Mouse (Mus musculus) spleen, adult 18-20 months (tissue): ENCODE results near the gene Guca2a.
A peak's percentile ranks its signal among the peaks of the same experiment; 100 is the strongest.

Experiments used
- DNase-seq, 2 experiments: peaks; one replicate each; pipeline ENCODE4 v3.0.0; 2022; ENCODE audit warnings: mixed read lengths in 2 of 2

Gene Guca2a

GRCm38 (mm10) chr4:119642666-119643065 lies 5.2 kb downstream of the Guca2a start:
- no peak for DNase-seq

- DNase-seq, result no peak
Measured at GRCm38 (mm10) chr4:119657011-119657410, 19.5 kb downstream of the Guca2a start.

GRCm38 (mm10) chr4:119658246-119658645 lies 20.7 kb downstream of the Guca2a start:
- DNase-seq, result no peak

- no peak for DNase-seq
Measured at GRCm38 (mm10) chr4:119658731-119659130, 21.2 kb downstream of the Guca2a start, which contains the start of gene Guca2b. Gene Guca2b, minus strand, starts transcription at chr4:119658954.

DNA sequence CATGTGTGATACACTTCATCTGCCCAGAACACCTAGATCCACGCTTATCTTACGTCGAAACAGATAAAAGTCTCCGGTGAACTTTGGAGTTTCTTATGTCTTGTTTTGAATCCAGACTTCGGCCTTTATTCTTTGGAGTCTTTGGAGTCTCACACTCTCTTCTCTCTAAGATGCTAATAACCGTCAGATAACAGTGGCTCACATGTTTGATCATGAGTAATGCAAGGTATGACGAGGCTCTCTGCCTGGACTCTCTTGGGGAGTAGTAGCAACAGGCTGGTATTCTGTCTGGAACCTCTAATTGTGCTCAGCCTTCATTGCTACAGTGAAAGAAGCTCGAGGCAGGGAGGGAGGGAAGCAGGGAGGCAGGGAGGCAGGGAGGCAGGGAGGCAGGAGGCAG lies 22.5 kb downstream of the Guca2a start:
- DNase-seq, result no peak

GRCm38 (mm10) chr4:119662151-119662550 lies 24.6 kb downstream of the Guca2a start:
- DNase-seq, result no peak

DNA sequence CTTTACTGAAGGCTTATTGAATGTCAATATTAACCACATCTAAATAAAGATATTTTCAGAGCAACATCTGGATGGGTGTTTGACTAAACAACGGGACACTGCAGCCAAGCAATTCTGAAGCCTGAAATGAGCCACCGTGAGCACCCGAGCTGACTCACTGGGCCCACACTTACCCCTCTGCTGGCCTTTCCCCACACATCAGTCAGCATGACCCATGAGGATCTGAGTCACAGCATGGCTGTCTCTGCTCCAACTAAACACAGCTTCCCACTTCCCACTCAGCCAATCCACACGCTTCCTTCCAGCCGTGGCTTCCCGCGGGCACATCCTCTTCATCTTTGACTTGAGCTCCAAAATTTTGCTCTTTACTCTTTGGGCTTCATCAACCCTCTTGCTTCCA lies 25.5 kb downstream of the Guca2a start:
- no peak for DNase-seq

DNA sequence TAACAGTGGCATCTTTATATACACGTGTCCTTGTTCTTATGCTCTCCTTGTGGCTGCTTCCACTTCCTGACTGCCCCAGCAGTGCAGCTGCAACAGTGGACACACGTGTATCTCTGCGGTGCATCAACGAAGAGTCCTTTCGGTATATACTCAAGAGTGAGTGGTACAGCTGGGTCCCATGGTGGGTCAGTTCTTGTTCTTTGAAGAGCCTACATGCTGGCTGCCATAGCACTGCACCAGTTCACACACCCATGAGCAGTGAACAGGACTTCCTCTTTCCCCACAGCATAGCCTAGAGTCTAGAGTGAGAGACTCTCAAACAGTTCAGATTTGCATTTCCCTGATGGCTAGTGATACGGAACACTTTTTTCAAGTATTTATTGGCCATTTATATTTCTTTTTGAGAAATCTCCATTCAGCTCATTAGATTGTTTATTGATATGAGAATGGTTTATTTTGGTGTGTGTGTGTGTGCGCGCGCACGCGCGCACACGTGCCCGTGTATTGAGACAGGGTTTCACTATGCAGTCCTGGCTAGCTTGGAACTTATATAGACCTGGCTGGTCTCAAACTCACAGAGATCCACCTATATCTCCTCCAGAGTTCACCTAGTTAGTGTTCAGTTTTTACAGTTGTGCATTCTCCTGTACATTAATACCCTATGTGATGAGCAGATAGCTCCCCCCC lies 26.0 kb downstream of the Guca2a start:
- peak; percentile 26 to 36 for DNase-seq

- DNase-seq, result no peak
Measured at GRCm38 (mm10) chr4:119665166-119665565, 27.7 kb downstream of the Guca2a start.

GRCm38 (mm10) chr4:119666116-119666515 lies 28.6 kb downstream of the Guca2a start:
- DNase-seq, result no peak

- peak in 1 of 2 experiments; percentile 34 for DNase-seq
Measured at GRCm38 (mm10) chr4:119667454-119667853, 29.9 kb downstream of the Guca2a start.

GRCm38 (mm10) chr4:119668185-119668584 lies 30.7 kb downstream of the Guca2a start:
- DNase-seq, result no peak

DNA sequence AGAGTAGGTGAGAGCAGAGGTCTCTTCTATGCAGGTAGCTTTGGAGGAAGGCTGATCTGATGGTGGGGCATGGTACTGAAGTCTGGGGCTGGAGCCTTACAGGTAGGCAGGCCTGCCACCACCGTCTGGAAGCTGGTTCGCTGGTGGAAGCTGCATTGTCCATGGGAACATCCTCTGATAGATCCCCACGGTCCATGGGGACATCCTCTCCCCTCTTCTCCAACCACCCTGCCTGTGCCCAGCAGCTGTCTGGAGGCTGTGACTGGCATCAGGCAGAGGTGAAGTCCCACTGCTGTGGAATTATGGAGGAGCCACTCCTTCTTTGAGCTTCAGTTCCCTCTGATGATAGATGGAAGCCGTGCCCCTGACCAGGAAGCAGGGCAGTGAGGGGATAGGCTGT lies 31.1 kb downstream of the Guca2a start:
- DNase-seq, result no peak

GRCm38 (mm10) chr4:119669356-119670209 lies 32.1 kb downstream of the Guca2a start:
- DNase-seq, result peak; percentile 54 to 61

DNA sequence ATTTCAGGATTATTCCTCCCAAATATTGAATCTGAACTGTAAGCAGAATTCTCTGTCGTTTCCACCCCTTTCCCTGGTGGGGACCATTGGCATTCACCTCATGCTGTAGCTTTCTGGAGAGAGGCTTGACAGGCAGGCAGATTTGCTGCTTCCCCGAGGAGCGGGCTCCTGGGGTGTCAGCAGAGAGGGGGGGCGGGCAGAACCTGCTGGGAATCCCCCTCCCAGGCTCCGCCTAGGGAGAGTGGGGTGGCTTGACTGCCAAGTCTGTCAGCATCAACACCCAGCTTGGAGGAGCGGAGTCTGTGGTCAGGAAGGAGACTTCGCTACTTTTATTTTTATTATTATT lies 32.7 kb downstream of the Guca2a start:
- no peak for DNase-seq

GRCm38 (mm10) chr4:119670736-119671135 lies 33.2 kb downstream of the Guca2a start:
- DNase-seq, result no peak

DNA sequence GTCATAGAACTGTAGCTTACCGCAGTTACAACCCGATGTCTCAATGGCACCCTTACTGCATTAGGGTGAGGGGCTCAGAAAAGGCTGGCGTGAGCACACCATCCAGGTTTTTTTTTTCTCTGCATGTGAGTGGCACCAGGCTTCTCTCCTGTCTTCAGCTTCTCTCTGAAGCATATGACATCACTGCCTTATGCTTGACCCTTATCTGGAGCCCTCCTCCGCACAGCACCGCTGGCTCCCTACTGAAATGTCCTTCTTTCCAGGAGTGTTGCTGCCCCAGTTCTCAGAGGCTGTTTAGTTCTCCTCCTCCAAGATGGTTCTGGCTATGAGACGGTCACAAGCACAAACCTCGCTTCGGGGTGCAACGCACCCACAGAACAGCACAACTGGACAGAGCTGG lies 33.7 kb downstream of the Guca2a start:
- no peak for DNase-seq

- DNase-seq, result no peak
Measured at GRCm38 (mm10) chr4:119672685-119673084, 35.2 kb downstream of the Guca2a start.

DNA sequence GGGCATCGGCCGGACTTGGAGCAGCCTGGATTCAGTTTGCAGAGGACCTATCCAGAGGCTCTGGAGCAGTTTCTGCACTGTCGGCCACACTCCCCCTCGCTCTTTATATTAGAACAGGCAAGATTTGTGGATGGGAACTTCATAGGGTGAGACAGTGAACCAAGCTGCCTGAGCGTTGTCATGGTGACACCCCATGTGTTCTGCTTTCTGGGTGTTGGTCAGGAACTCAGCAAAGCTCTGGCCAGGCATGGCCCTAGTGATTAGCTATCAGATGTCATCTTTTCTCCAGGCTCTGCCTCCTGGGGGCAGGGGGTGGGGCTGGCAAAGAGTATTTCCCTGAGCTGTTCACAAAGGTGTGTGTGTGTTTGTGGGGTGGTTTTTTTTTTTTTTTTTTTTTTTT lies 45.1 kb downstream of the Guca2a start:
- no peak for DNase-seq

GRCm38 (mm10) chr4:119685746-119686145 lies 48.2 kb downstream of the Guca2a start:
- no peak for DNase-seq
